Mouse (Mus musculus): ENCODE measurements around the gene Zfp541.

GRCm38 (mm10) chr7:16061219-16062098, at the start of gene Zfp541:
- TF ChIP-seq CTCF (IDR thresholded peaks at IDR 0.05; ENCODE audit: low read depth, low read length), result no peak
- TF ChIP-seq POLR2A (IDR thresholded peaks at IDR 0.05; ENCODE audit: extremely low read depth, insufficient read depth, low read length), result no peak
